Mouse (Mus musculus) c-Kit-negative CD71-positive TER-119-positive erythroid progenitor cells, embryonic 14.5 days (primary cell): ENCODE results near the gene Akna.
"Not testable (repeated sequence)": the region's sequence is repeated elsewhere in the genome, so short reads cannot be mapped to it uniquely, and the experiment has no call there.

ENCODE experiments used
- DNase-seq: peaks from one replicate; pipeline ENCODE4 v3.0.0-alpha.2; 2013; ENCODE audit warnings: low read depth, low spot score

Gene Akna

DNA sequence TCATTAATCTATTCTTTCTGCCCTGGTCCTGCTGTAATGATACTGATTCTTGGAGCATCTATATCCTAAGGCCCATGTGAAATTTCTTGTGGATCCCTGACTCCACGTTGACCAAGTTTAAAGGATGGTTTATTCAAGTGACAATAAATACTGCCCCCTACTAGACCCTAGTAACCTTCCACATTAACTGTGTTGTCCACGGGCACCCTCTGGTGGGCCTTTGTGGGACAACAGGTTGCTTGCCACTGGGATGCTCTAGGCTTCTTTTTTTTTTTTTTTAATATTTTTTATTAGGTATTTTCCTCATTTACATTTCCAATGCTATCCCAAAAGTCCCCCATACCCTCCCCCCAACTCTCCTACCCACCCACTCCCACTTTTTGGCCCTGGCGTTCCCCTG is 83.6 kb downstream of the Akna start:
- DNase-seq, result not testable (repeated sequence)
